Mouse (Mus musculus): ENCODE data around the gene Arl16. TPM values are rescaled to one million over a fixed set of nuclear protein-coding genes. Genes with fewer than 3 reads are reported as not detected.

Gene Arl16
- total RNA-seq, 2 experiments from 2014 or later, result 3.3 to 4.2 TPM

Other genes starting within 250 kb of the Arl16 start
- 2.1 and 3.3 TPM in 2 replicates for gene Bahcc1, start 234.7 kb downstream of the Arl16 start, total RNA-seq (2015; ENCODE audit: low replicate concordance)
- gene Bahcc1, start 234.7 kb downstream of the Arl16 start, total RNA-seq (2017; ENCODE audit: low replicate concordance), result 0.84 and 2.0 TPM in 2 replicates
- 637 and 655 TPM in 2 replicates for gene Actg1, start 119.1 kb downstream of the Arl16 start, total RNA-seq (2015; ENCODE audit: low replicate concordance)
- gene Actg1, start 119.1 kb downstream of the Arl16 start, total RNA-seq (2017; ENCODE audit: low replicate concordance), result 301 and 341 TPM in 2 replicates
- gene Fscn2, start 106.1 kb downstream of the Arl16 start, total RNA-seq (2015; ENCODE audit: low replicate concordance), result not detected in 2 replicates
- not detected in 2 replicates for gene Fscn2, start 106.1 kb downstream of the Arl16 start, total RNA-seq (2017; ENCODE audit: low replicate concordance)
- gene Faap100, start 88.8 kb downstream of the Arl16 start, total RNA-seq (2015; ENCODE audit: low replicate concordance), result 0.96 and 3.6 TPM in 2 replicates
- 1.4 and 2.9 TPM in 2 replicates for gene Faap100, start 88.8 kb downstream of the Arl16 start, total RNA-seq (2017; ENCODE audit: low replicate concordance)
- 16.1 and 17.6 TPM in 2 replicates for gene Nploc4, start 29.9 kb downstream of the Arl16 start, total RNA-seq (2015; ENCODE audit: low replicate concordance)
- 24.6 and 31.8 TPM in 2 replicates for gene Nploc4, start 29.9 kb downstream of the Arl16 start, total RNA-seq (2017; ENCODE audit: low replicate concordance)
- gene Tspan10, start 25.0 kb downstream of the Arl16 start, total RNA-seq (2015; ENCODE audit: low replicate concordance), result 1.3 TPM in 1 of 2 replicates, not detected in the other
- not detected in 2 replicates for gene Tspan10, start 25.0 kb downstream of the Arl16 start, total RNA-seq (2017; ENCODE audit: low replicate concordance)
- gene Pde6g, start 14.1 kb downstream of the Arl16 start, total RNA-seq (2015; ENCODE audit: low replicate concordance), result not detected in 2 replicates
- gene Pde6g, start 14.1 kb downstream of the Arl16 start, total RNA-seq (2017; ENCODE audit: low replicate concordance), result not detected in 2 replicates
- gene Oxld1, start 9.5 kb downstream of the Arl16 start, total RNA-seq (2015; ENCODE audit: low replicate concordance), result 7.3 TPM in 1 of 2 replicates, not detected in the other
- 6.1 and 6.9 TPM in 2 replicates for gene Oxld1, start 9.5 kb downstream of the Arl16 start, total RNA-seq (2017; ENCODE audit: low replicate concordance)
- 1.5 and 2.1 TPM in 2 replicates for gene Ccdc137, start 9.5 kb downstream of the Arl16 start, total RNA-seq (2015; ENCODE audit: low replicate concordance)
- gene Ccdc137, start 9.5 kb downstream of the Arl16 start, total RNA-seq (2017; ENCODE audit: low replicate concordance), result 1.5 and 16.8 TPM in 2 replicates
- gene Mrpl12, start 17.0 kb upstream of the Arl16 start, total RNA-seq (2015; ENCODE audit: low replicate concordance), result 12.1 and 16.1 TPM in 2 replicates
- 12.1 and 15.6 TPM in 2 replicates for gene Mrpl12, start 17.0 kb upstream of the Arl16 start, total RNA-seq (2017; ENCODE audit: low replicate concordance)
- 6.9 and 11.1 TPM in 2 replicates for gene Slc25a10, start 24.2 kb upstream of the Arl16 start, total RNA-seq (2015; ENCODE audit: low replicate concordance)
- gene Slc25a10, start 24.2 kb upstream of the Arl16 start, total RNA-seq (2017; ENCODE audit: low replicate concordance), result 4.7 and 6.0 TPM in 2 replicates
- not detected in 2 replicates for gene Gcgr, start 63.1 kb upstream of the Arl16 start, total RNA-seq (2015; ENCODE audit: low replicate concordance)
- gene Gcgr, start 63.1 kb upstream of the Arl16 start, total RNA-seq (2017; ENCODE audit: low replicate concordance), result not detected in 2 replicates
- 8.1 and 17.6 TPM in 2 replicates for gene Mcrip1, start 82.1 kb upstream of the Arl16 start, total RNA-seq (2015; ENCODE audit: low replicate concordance)
- gene Mcrip1, start 82.1 kb upstream of the Arl16 start, total RNA-seq (2017; ENCODE audit: low replicate concordance), result 3.2 and 9.6 TPM in 2 replicates
- not detected in 2 replicates for gene Ppp1r27, start 83.5 kb upstream of the Arl16 start, total RNA-seq (2015; ENCODE audit: low replicate concordance)
- not detected in 2 replicates for gene Ppp1r27, start 83.5 kb upstream of the Arl16 start, total RNA-seq (2017; ENCODE audit: low replicate concordance)
- gene P4hb, start 105.6 kb upstream of the Arl16 start, total RNA-seq (2015; ENCODE audit: low replicate concordance), result 108 and 148 TPM in 2 replicates
- gene P4hb, start 105.6 kb upstream of the Arl16 start, total RNA-seq (2017; ENCODE audit: low replicate concordance), result 136 and 145 TPM in 2 replicates
- gene Arhgdia, start 114.0 kb upstream of the Arl16 start, total RNA-seq (2015; ENCODE audit: low replicate concordance), result 101 and 127 TPM in 2 replicates
- gene Arhgdia, start 114.0 kb upstream of the Arl16 start, total RNA-seq (2017; ENCODE audit: low replicate concordance), result 35.7 and 38.1 TPM in 2 replicates
- 60.6 and 67.8 TPM in 2 replicates for gene Alyref, start 130.8 kb upstream of the Arl16 start, total RNA-seq (2015; ENCODE audit: low replicate concordance)
- gene Alyref, start 130.8 kb upstream of the Arl16 start, total RNA-seq (2017; ENCODE audit: low replicate concordance), result 86.1 and 86.4 TPM in 2 replicates
- gene Anapc11, start 130.8 kb upstream of the Arl16 start, total RNA-seq (2015; ENCODE audit: low replicate concordance), result 15.0 and 16.9 TPM in 2 replicates
- 0.56 and 6.5 TPM in 2 replicates for gene Anapc11, start 130.8 kb upstream of the Arl16 start, total RNA-seq (2017; ENCODE audit: low replicate concordance)
- not detected in 2 replicates for gene Npb, start 140.9 kb upstream of the Arl16 start, total RNA-seq (2015; ENCODE audit: low replicate concordance)
- gene Npb, start 140.9 kb upstream of the Arl16 start, total RNA-seq (2017; ENCODE audit: low replicate concordance), result not detected in 2 replicates
- gene Pcyt2, start 150.3 kb upstream of the Arl16 start, total RNA-seq (2015; ENCODE audit: low replicate concordance), result 7.7 and 20.7 TPM in 2 replicates
- 19.8 and 39.8 TPM in 2 replicates for gene Pcyt2, start 150.3 kb upstream of the Arl16 start, total RNA-seq (2017; ENCODE audit: low replicate concordance)
- gene Sirt7, start 157.6 kb upstream of the Arl16 start, total RNA-seq (2015; ENCODE audit: low replicate concordance), result 21.9 and 26.1 TPM in 2 replicates
- gene Sirt7, start 157.6 kb upstream of the Arl16 start, total RNA-seq (2017; ENCODE audit: low replicate concordance), result 48.8 and 52.1 TPM in 2 replicates
- 65.3 and 78.0 TPM in 2 replicates for gene Mafg, start 166.0 kb upstream of the Arl16 start, total RNA-seq (2015; ENCODE audit: low replicate concordance)
- gene Mafg, start 166.0 kb upstream of the Arl16 start, total RNA-seq (2017; ENCODE audit: low replicate concordance), result 137 and 154 TPM in 2 replicates
- 2.3 TPM in 1 of 2 replicates, not detected in the other for gene Pycr1, start 176.2 kb upstream of the Arl16 start, total RNA-seq (2015; ENCODE audit: low replicate concordance)
- not detected in 2 replicates for gene Pycr1, start 176.2 kb upstream of the Arl16 start, total RNA-seq (2017; ENCODE audit: low replicate concordance)
- not detected in 2 replicates for gene Myadml2, start 180.6 kb upstream of the Arl16 start, total RNA-seq (2015; ENCODE audit: low replicate concordance)
- not detected in 2 replicates for gene Myadml2, start 180.6 kb upstream of the Arl16 start, total RNA-seq (2017; ENCODE audit: low replicate concordance)
- gene Notum, start 193.6 kb upstream of the Arl16 start, total RNA-seq (2015; ENCODE audit: low replicate concordance), result not detected in 2 replicates
- gene Notum, start 193.6 kb upstream of the Arl16 start, total RNA-seq (2017; ENCODE audit: low replicate concordance), result not detected in 2 replicates
- gene Aspscr1, start 205.4 kb upstream of the Arl16 start, total RNA-seq (2015; ENCODE audit: low replicate concordance), result 16.7 and 17.6 TPM in 2 replicates
- 10.7 and 15.9 TPM in 2 replicates for gene Aspscr1, start 205.4 kb upstream of the Arl16 start, total RNA-seq (2017; ENCODE audit: low replicate concordance)
- gene Cenpx, start 246.1 kb upstream of the Arl16 start, total RNA-seq (2015; ENCODE audit: low replicate concordance), result 24.5 and 59.8 TPM in 2 replicates
- gene Cenpx, start 246.1 kb upstream of the Arl16 start, total RNA-seq (2017; ENCODE audit: low replicate concordance), result 2.2 and 10.8 TPM in 2 replicates
- 1.5 and 2.3 TPM in 2 replicates for gene Lrrc45, start 246.3 kb upstream of the Arl16 start, total RNA-seq (2015; ENCODE audit: low replicate concordance)
- 3.7 and 7.0 TPM in 2 replicates for gene Lrrc45, start 246.3 kb upstream of the Arl16 start, total RNA-seq (2017; ENCODE audit: low replicate concordance)